Mouse (Mus musculus) neural tube, postnatal 0 days (tissue): Measurements from ENCODE around the gene Qpct. TPM values are rescaled to one million over a fixed set of nuclear protein-coding genes. Genes with fewer than 3 reads are reported as not detected.

Source experiments
- polyA plus RNA-seq: library from polyadenylated mRNA; unstranded; fragments of >200 nt; fragmentation: Nextera tagmentation; extraction: Ambion mirVana; gene quantifications from 2 replicates; pipeline ENCODE4 v1.2.1, GENCODE M21; 2015

The Qpct gene
- polyA plus RNA-seq: 40.7 and 47.7 TPM in 2 replicates

DNA sequence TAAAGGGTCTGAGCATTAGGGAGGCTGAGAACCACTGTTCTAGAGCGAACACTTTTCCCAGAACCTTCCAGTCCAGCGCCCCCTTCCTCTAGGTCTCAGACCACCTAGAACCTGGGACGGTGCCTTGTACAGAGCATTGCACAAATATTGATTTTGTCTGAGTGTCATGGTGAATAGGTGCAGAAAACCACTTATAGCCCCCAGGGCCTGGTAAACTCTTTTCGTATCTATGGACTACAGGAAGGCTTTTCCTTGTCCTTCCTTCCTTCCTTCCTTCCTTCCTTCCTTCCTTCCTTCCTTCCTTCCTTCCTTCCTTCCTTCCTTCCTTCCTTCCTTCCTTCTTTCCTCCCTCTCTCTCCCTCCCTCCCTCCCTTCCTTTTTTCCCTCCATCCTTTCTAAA is at the start of gene Qpct:
Qpct (plus strand) TSS at position 301 of the 400 bp plus-strand sequence.

DNA sequence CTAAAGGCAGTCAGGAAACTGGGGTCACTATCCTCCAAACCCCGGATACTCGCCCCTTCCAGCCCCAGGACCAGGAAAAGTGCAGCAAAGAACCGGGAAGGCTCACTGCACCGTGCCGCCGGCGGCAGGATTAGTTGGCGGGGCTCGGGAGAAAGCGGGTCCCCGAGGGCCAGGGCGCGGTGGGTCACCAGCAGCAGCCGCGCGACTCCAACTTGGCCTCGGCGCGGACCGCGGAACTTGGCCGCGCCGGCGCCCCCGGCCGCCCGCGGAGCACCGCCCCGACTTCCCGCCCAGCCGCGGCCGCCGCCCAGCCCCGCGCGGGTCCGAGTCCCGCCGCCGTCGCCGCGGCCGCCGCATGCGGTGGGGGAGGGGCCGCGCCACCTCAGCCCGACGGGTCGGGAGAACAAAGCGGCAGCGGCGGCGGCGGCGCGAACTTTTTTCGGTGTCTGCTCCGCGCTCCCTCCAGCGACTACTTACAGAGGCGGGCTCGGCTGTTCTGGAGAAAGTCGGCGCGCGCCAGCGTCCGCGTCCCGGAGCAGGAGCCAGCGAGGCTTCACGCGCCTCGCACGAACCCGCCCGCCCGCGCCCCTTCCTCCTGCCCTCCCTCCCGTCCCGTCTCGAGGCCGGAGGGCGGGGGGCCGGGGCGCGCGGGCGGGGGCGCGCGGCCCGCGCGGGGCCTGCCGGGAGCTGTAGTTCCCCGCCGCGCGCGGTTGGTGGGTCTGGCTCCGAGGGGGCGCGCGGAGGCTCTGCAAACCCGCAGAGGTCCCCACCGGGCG is 31.3 kb upstream of the Qpct start, which contains the start of gene Prkd3:
Prkd3 (minus strand) TSS at position 609 of the 776 bp plus-strand sequence.

Other genes starting within 250 kb of the Qpct start
- gene Heatr5b, start 216.5 kb upstream of the Qpct start, polyA plus RNA-seq: 12.9 and 14.5 TPM in 2 replicates
- 61.6 and 66.9 TPM in 2 replicates for gene Gpatch11, start 216.3 kb upstream of the Qpct start, polyA plus RNA-seq
- 7.7 and 8.0 TPM in 2 replicates for gene Eif2ak2, start 169.3 kb upstream of the Qpct start, polyA plus RNA-seq
- gene Sult6b1, start 144.9 kb upstream of the Qpct start, polyA plus RNA-seq: 0.20 and 0.27 TPM in 2 replicates
- 138 and 159 TPM in 2 replicates for gene Cebpzos, start 135.4 kb upstream of the Qpct start, polyA plus RNA-seq
- gene Cebpz, start 114.8 kb upstream of the Qpct start, polyA plus RNA-seq: 37.4 and 48.0 TPM in 2 replicates
- 68.7 and 69.4 TPM in 2 replicates for gene Ndufaf7, start 114.8 kb upstream of the Qpct start, polyA plus RNA-seq
- gene Prkd3, start 31.1 kb upstream of the Qpct start, polyA plus RNA-seq: 7.9 and 8.2 TPM in 2 replicates